Mouse (Mus musculus) small intestine, adult 2 months (tissue): ENCODE measurements around the gene Ccdc8.

Source experiments
- CTCF ChIP-seq: fragments of 200-500 bp; IDR thresholded peaks from 2 replicates; pipeline ENCODE4 v1.5.1; 2012; ENCODE audit warnings: low read depth, mild to moderate bottlenecking, control low read depth, inconsistent platforms, low read length, moderate library complexity, mixed read lengths; ENCODE audit not compliant: insufficient replicate concordance, insufficient read length; ENCODE audit errors: extremely low read depth
- POLR2A ChIP-seq: fragments of 200-500 bp; IDR thresholded peaks from 2 replicates; pipeline ENCODE4 v1.6.1; 2012; ENCODE audit warnings: low read depth, mild to moderate bottlenecking, control low read depth, inconsistent platforms, low read length, moderate library complexity

GRCm38 (mm10) chr7:16994400-16994799, 1.9 kb downstream of the Ccdc8 start:
- no peak for TF ChIP-seq POLR2A
- no peak for TF ChIP-seq CTCF
